Mouse (Mus musculus): ENCODE results near the gene Olfr1396. TPM values are rescaled to one million over a fixed set of nuclear protein-coding genes. Genes with fewer than 3 reads are reported as not detected.
"Not testable (repeated sequence)": the region's sequence is repeated elsewhere in the genome, so short reads cannot be mapped to it uniquely, and the experiment has no call there.

The Olfr1396 gene
- total RNA-seq, 1 experiment from 2014 or later: 0.67 TPM

- no peak for DNase-seq
Measured at GRCm38 (mm10) chr11:49090551-49090950, 24.1 kb downstream of the Olfr1396 start.

- DNase-seq: no peak
Measured at GRCm38 (mm10) chr11:49089735-49090507, 24.8 kb downstream of the Olfr1396 start.

- DNase-seq: no peak
Measured at GRCm38 (mm10) chr11:49088990-49089652, 25.6 kb downstream of the Olfr1396 start.

- peak; percentile 30 for DNase-seq
Measured at GRCm38 (mm10) chr11:49087830-49088616, 26.7 kb downstream of the Olfr1396 start.

- DNase-seq: no peak
Measured at GRCm38 (mm10) chr11:49086858-49087361, 27.8 kb downstream of the Olfr1396 start.

GRCm38 (mm10) chr11:49084875-49085274, 29.8 kb downstream of the Olfr1396 start:
- DNase-seq: peak; percentile 41

GRCm38 (mm10) chr11:49084385-49084784, 30.3 kb downstream of the Olfr1396 start:
- no peak for DNase-seq

- DNase-seq: no peak
Measured at GRCm38 (mm10) chr11:49083808-49084207, 30.9 kb downstream of the Olfr1396 start.

GRCm38 (mm10) chr11:49083146-49083545, 31.5 kb downstream of the Olfr1396 start:
- no peak for DNase-seq

- no peak for DNase-seq
Measured at GRCm38 (mm10) chr11:49081886-49082285, 32.8 kb downstream of the Olfr1396 start.

- no peak for DNase-seq
Measured at GRCm38 (mm10) chr11:49081356-49081755, 33.3 kb downstream of the Olfr1396 start.

- DNase-seq: no peak
Measured at GRCm38 (mm10) chr11:49080636-49081035, 34.0 kb downstream of the Olfr1396 start.

- no peak for DNase-seq
Measured at GRCm38 (mm10) chr11:49078719-49079118, 36.0 kb downstream of the Olfr1396 start.

GRCm38 (mm10) chr11:49077012-49077411, 37.7 kb downstream of the Olfr1396 start:
- no peak for DNase-seq

- DNase-seq: not testable (repeated sequence)
Measured at GRCm38 (mm10) chr11:49076001-49076757, 38.5 kb downstream of the Olfr1396 start, which contains the start of gene Ifi47. Gene Ifi47, plus strand, starts transcription at chr11:49076587.

- no peak for DNase-seq
Measured at GRCm38 (mm10) chr11:49068358-49068757, 46.3 kb downstream of the Olfr1396 start.

- DNase-seq: not testable (repeated sequence)
Measured at GRCm38 (mm10) chr11:49063713-49064469, 50.8 kb downstream of the Olfr1396 start, which contains the start of gene Tgtp2. Gene Tgtp2, minus strand, starts transcription at chr11:49064206.

GRCm38 (mm10) chr11:49061865-49062264, 52.8 kb downstream of the Olfr1396 start:
- DNase-seq: not testable (repeated sequence)

GRCm38 (mm10) chr11:49060061-49060460, 54.6 kb downstream of the Olfr1396 start:
- DNase-seq: not testable (repeated sequence)
